Mouse (Mus musculus): ENCODE data around the gene Trub1. TPM values are rescaled to one million over a fixed set of nuclear protein-coding genes. Genes with fewer than 3 reads are reported as not detected.

The Trub1 gene
- total RNA-seq, 2 experiments from 2014 or later = 21.3 to 22.0 TPM

- no peak for DNase-seq (ENCODE audit: low spot score in 2 of 2)
Measured at GRCm38 (mm10) chr19:57489527-57489926, 36.8 kb downstream of the Trub1 start.

GRCm38 (mm10) chr19:57491030-57491429 is 38.3 kb downstream of the Trub1 start:
- DNase-seq (ENCODE audit: low spot score in 2 of 2) = no peak

GRCm38 (mm10) chr19:57494020-57494419 is 41.3 kb downstream of the Trub1 start:
- no peak for DNase-seq (ENCODE audit: low spot score in 2 of 2)

- no peak for DNase-seq (ENCODE audit: low spot score in 2 of 2)
Measured at GRCm38 (mm10) chr19:57498110-57498743, 45.5 kb downstream of the Trub1 start.

- no peak for DNase-seq (ENCODE audit: low spot score in 2 of 2)
Measured at GRCm38 (mm10) chr19:57498884-57499410, 46.2 kb downstream of the Trub1 start.

GRCm38 (mm10) chr19:57500254-57500653 is 47.5 kb downstream of the Trub1 start:
- no peak for DNase-seq (ENCODE audit: low spot score in 2 of 2)

GRCm38 (mm10) chr19:57503144-57503543 is 50.4 kb downstream of the Trub1 start:
- DNase-seq (ENCODE audit: low spot score in 2 of 2) = no peak

GRCm38 (mm10) chr19:57505048-57505932 is 52.6 kb downstream of the Trub1 start:
- DNase-seq (ENCODE audit: low spot score in 2 of 2) = no peak

GRCm38 (mm10) chr19:57506591-57506990 is 53.9 kb downstream of the Trub1 start:
- DNase-seq (ENCODE audit: low spot score in 2 of 2) = no peak

- DNase-seq (ENCODE audit: low spot score in 2 of 2) = no peak
Measured at GRCm38 (mm10) chr19:57508261-57508788, 55.6 kb downstream of the Trub1 start.

- DNase-seq (ENCODE audit: low spot score in 2 of 2) = no peak
Measured at GRCm38 (mm10) chr19:57509758-57510319, 57.1 kb downstream of the Trub1 start.

- DNase-seq (ENCODE audit: low spot score in 2 of 2) = no peak
Measured at GRCm38 (mm10) chr19:57510836-57511235, 58.1 kb downstream of the Trub1 start.

- no peak for DNase-seq (ENCODE audit: low spot score in 2 of 2)
Measured at GRCm38 (mm10) chr19:57513123-57513522, 60.4 kb downstream of the Trub1 start.

- DNase-seq (ENCODE audit: low spot score in 2 of 2) = peak in 1 of 2 experiments; percentile 34
Measured at GRCm38 (mm10) chr19:57521721-57522120, 69.0 kb downstream of the Trub1 start.

- DNase-seq (ENCODE audit: low spot score in 2 of 2) = peak; percentile 30 to 51
Measured at GRCm38 (mm10) chr19:57523363-57523762, 70.7 kb downstream of the Trub1 start.

GRCm38 (mm10) chr19:57525693-57526092 is 73.0 kb downstream of the Trub1 start:
- DNase-seq (ENCODE audit: low spot score in 2 of 2) = no peak

- DNase-seq (ENCODE audit: low spot score in 2 of 2) = no peak
Measured at GRCm38 (mm10) chr19:57530212-57530611, 77.5 kb downstream of the Trub1 start.

- DNase-seq (ENCODE audit: low spot score in 2 of 2) = no peak
Measured at GRCm38 (mm10) chr19:57534262-57534661, 81.5 kb downstream of the Trub1 start.

- DNase-seq (ENCODE audit: low spot score in 2 of 2) = no peak
Measured at GRCm38 (mm10) chr19:57536512-57536911, 83.8 kb downstream of the Trub1 start.

GRCm38 (mm10) chr19:57537510-57538182 is 84.9 kb downstream of the Trub1 start:
- no peak for DNase-seq (ENCODE audit: low spot score in 2 of 2)

GRCm38 (mm10) chr19:57540118-57540517 is 87.4 kb downstream of the Trub1 start:
- no peak for DNase-seq (ENCODE audit: low spot score in 2 of 2)

All from layer of hippocampus, adult 18-20 months (tissue).